Mouse (Mus musculus) hindbrain, embryonic 10.5 days (tissue): Measurements from ENCODE around the gene Ankrd33b. TPM values are rescaled to one million over a fixed set of nuclear protein-coding genes. Genes with fewer than 3 reads are reported as not detected.

Source experiments
- DNase-seq: peaks from one replicate; pipeline ENCODE4 v3.0.0-alpha.2; 2017; ENCODE audit warnings: low spot score
- H3K27ac ChIP-seq: fragments of 300-500 bp; sonication (generic); 2 replicates; pipeline ENCODE4 v1.5.1; 2016; ENCODE audit warnings: mild to moderate bottlenecking, moderate library complexity
- H3K27me3 ChIP-seq: fragments of 300-500 bp; sonication (generic); 2 replicates; pipeline ENCODE4 v1.6.1; 2016; ENCODE audit warnings: mild to moderate bottlenecking; ENCODE audit not compliant: poor library complexity, insufficient read depth, severe bottlenecking
- H3K36me3 ChIP-seq: fragments of 300-500 bp; sonication (generic); 2 replicates; pipeline ENCODE4 v1.6.1; 2016; ENCODE audit warnings: mild to moderate bottlenecking, moderate library complexity
- H3K4me1 ChIP-seq: fragments of 300-500 bp; sonication (generic); replicated peaks from 2 replicates; pipeline ENCODE4 v1.6.1; 2016; ENCODE audit warnings: mild to moderate bottlenecking
- H3K4me3 ChIP-seq: fragments of 300-500 bp; sonication (generic); 2 replicates; pipeline ENCODE4 v1.5.1; 2016; ENCODE audit warnings: mild to moderate bottlenecking, moderate library complexity
- H3K9me3 ChIP-seq: fragments of 300-500 bp; sonication (generic); 2 replicates; pipeline ENCODE4 v1.6.1; 2016; ENCODE audit warnings: mild to moderate bottlenecking, moderate library complexity
- WGBS: fragments of 180-500 bp; shearing (Covaris S2); methylation state at CpG from one replicate; pipeline ENCODE4 v1.1.7; 2016; 5-methylcytosine and 5-hydroxymethylcytosine counted together
- polyA plus RNA-seq: library from polyadenylated mRNA; unstranded; fragments of >200 nt; fragmentation: Nextera tagmentation; extraction: Ambion mirVana; gene quantifications from 2 replicates; pipeline ENCODE4 v1.2.1, GENCODE M21; 2016

Gene Ankrd33b
- polyA plus RNA-seq, 1 experiment from 2014 or later, result 0.39 TPM

DNA sequence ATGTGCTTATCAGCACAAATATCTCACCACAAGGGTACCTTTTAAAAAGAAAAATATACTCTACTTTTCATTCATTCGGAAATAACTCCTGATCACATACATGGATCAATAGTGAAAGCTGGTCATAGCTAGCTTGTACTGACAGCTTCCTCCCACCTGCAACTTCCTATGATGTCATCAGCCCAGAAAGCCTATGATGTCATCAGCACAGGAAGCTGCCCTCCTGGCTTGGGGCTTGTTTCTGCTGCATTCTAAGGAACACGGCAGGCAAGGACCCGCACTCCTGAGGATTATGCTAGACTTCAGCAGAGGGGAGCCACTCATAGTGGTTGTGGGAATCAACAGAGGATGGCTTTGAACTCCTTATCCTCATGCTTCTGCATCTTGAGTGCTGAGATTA lies 63.2 kb downstream of the Ankrd33b start:
- Histone ChIP-seq H3K27me3 (peaks cover 3% of the 10 kb centered on the region; the same call in 1 of the 2 replicates), H3K36me3 (no peaks in the 10 kb centered on the region), H3K27ac (no peak overlapping the region), H3K9me3 (no peaks in the 10 kb centered on the region), H3K4me1 (no peaks in the 10 kb centered on the region), H3K4me3 (no peak overlapping the region)
- 87% methylated on average over 3 of the region's 3 CpGs for WGBS
- DNase-seq, result no peak

DNA sequence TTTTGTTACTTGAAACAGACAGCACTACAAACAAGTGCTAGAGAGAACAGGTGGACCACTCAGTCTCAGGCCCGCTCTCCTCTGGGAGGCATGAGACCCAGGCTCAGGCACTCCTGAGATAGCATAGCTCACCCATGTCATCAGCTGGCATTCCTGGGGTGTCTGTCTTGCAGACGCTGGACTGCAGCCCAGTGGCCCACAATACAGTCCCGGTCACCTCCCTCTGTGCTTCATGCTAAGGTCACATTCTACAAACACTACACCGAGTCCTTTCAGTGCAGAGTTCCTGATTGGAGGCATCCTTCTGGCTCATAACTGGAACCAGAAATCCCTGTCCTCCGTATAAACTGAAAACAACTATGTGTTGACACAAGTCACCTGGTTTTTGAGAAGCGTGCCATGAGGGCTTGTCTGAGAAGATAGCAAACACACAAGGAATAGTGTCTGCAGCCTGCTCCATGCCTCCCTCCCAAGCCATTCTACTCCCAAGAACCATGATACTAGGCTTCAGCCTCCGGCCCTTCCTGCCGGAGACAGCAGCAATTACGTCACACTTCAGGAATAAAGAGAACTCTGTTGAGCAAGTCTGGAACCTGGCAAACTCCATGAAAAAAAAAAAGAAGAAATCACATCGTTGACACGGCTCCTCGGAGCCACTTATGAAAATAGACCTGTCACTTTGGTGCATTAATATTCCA lies 65.1 kb downstream of the Ankrd33b start:
- WGBS, result 70% methylated on average over 12 of the region's 12 CpGs
- H3K36me3 ChIP-seq, result no peaks in the 10 kb centered on the region
- H3K27me3 ChIP-seq, result peaks cover 21% of the 10 kb centered on the region
- H3K4me1 ChIP-seq, result peaks cover 7% of the 10 kb centered on the region
- H3K9me3 ChIP-seq, result no peaks in the 10 kb centered on the region
- H3K4me3 ChIP-seq, result no peak overlapping the region
- no peak overlapping the region for H3K27ac ChIP-seq
- DNase-seq, result no peak

DNA sequence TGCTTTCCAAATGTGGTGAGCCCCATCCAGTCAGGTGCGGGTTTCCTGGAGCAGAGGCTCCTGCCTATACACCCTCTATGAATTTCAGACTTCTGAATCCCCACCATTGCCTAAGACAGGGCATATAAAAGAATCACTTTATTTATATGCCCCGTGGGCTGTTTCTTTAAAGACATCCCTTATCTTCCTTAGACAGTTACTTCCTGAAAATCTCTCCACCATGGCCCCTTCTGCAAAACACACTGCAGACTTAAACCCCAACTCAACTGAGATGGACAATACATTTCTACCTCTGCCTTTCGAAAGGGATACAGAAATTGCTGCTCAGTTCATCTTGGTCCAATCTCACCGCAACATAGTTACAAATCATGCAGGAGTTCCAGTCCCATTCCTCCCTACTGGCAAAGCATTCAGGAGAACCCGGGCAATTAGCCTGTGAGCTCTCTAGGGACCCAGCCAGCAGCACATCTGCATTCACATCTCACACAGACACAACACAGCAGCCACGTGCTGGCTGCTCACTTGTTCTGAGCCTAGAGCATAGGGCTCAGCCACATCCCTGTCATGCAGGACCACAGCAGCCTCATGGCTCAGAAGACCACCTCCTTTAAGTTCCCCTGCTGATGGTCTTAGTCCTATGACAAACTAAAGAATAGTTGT lies 68.1 kb downstream of the Ankrd33b start:
- no peak overlapping the region for H3K27ac ChIP-seq
- peaks cover 18% of the 10 kb centered on the region for H3K4me1 ChIP-seq
- DNase-seq, result no peak
- H3K4me3 ChIP-seq, result no peak overlapping the region
- peaks cover 46% of the 10 kb centered on the region for H3K27me3 ChIP-seq
- H3K36me3 ChIP-seq, result no peaks in the 10 kb centered on the region
- 71% methylated on average over 6 of the region's 6 CpGs for WGBS
- H3K9me3 ChIP-seq, result no peaks in the 10 kb centered on the region

DNA sequence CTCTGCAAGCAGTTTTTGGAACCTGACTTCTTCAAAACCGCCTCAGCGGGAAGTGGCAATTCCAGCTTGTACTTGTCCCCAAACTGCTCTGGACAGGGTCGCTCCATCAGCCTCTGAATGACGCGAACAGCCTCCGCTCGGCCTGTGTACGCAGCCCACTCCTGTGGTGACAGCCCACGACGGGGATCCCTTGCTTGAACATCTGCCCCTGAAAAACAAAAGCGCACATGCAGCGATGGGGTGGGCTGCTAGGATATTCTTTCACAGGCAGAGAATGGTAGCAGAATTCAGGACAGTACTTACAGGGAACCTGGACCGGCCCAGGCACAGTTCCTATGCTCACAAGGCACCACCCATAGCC lies 69.8 kb downstream of the Ankrd33b start:
- 14% methylated on average over 13 of the region's 13 CpGs for WGBS
- Histone ChIP-seq H3K4me3 (peak overlapping the region; percentile 46), H3K27ac (no peak overlapping the region), H3K9me3 (no peaks in the 10 kb centered on the region), H3K36me3 (no peaks in the 10 kb centered on the region), H3K4me1 (peaks cover 27% of the 10 kb centered on the region), H3K27me3 (peaks cover 46% of the 10 kb centered on the region)
- no peak for DNase-seq

DNA sequence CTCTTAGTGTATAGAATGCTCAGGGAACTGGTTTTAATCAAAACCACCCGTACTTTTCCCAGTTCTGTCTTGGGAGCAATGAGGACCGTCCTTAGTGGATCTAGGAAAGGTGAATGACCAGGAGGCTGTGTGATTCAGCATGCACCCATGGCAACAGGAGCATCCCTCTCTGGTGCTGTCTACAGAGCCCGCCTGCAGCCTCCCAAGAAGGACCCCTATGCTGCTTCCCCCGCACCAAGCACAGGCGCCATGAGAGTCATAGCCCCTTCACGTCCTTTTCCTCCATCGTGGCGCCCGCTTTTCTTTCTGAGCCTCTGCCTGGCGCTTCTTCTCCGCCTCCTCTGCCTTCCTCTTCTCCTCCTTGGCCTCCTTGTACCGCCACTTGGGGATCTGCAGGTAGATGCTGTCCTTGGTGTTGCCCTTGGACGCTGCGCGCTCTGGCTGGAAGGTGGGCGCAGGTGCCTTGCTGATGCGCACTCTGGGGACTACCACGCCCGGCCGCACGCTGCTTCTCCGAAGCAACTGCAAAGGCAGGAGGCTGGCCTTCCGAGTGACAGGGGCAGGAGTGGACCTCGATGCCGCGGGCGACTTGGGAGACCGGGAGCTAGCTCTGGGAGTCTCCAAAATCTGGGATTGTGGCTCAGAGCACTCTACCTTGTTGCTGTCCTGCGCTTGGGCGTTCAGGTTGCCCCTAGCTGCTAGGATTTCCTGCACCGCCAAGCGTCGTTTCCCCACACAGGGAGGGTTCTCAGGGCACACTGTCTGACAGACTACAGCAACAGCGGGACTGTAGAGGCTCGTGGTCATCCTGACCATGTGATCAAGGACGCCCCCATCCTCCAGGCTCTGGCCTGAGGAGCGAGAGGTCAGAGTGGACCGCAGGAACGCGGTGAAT lies 70.4 kb downstream of the Ankrd33b start:
- H3K36me3 ChIP-seq, result no peaks in the 10 kb centered on the region

DNA sequence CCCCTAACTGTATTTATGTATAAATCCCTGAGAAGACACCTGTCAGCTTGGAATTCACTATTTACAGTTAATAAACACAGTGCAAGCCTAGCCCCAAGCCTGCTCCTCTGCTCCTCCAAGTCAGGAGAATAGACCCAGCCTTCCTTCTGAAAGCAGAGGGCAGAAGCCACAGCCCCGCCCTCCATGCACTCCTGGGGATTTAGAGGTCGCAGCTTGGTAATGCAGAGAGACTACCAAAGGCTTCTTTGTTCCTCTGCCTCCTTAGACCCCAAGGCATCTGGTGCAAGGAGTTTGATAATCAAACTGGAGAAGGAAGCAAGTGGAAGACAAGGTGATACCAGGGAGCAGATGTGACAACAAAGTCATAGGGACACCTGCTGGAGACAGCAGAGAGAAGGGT lies 73.2 kb downstream of the Ankrd33b start:
- no peak overlapping the region for H3K27ac ChIP-seq
- H3K9me3 ChIP-seq, result no peaks in the 10 kb centered on the region
- peaks cover 43% of the 10 kb centered on the region for H3K27me3 ChIP-seq
- no peak for DNase-seq
- WGBS, result 4% methylated on average over 2 of the region's 2 CpGs
- peaks cover 32% of the 10 kb centered on the region for H3K4me1 ChIP-seq
- H3K4me3 ChIP-seq, result no peak overlapping the region
- no peaks in the 10 kb centered on the region for H3K36me3 ChIP-seq

More for the DNA sequence above, 70.4 kb downstream of the Ankrd33b start:
- H3K27ac ChIP-seq, result 0 out of 2 replicates have a peak overlapping the region, but pooled peaks have one; percentile 2
- 6% methylated on average over 40 of the region's 40 CpGs for WGBS
- H3K9me3 ChIP-seq, result no peaks in the 10 kb centered on the region
- peaks cover 46% of the 10 kb centered on the region for H3K27me3 ChIP-seq
- peak; percentile 31 for DNase-seq
- H3K4me3 ChIP-seq, result peak overlapping the region; percentile 46
- H3K4me1 ChIP-seq, result peaks cover 32% of the 10 kb centered on the region

DNA sequence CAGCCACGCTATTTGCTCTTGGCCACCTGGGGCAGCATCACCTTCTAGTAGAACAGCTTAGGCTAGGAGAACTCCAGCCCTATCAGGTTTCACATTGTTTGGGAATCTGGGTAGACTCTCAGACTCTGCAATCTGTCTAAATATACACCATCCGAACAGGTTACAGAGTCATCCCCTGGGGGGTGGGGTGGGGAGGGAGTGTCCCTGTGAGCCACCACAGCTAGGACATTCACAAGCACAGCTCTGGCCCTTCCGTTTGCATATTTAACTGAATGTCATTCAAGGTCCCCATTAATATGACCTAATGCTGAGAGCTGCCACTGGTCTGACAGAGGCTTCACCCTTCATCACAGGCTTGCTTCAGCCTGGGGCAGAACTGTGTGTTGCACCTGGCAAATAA lies 74.9 kb downstream of the Ankrd33b start:
- Histone ChIP-seq H3K4me1 (peaks cover 27% of the 10 kb centered on the region), H3K27me3 (peaks cover 27% of the 10 kb centered on the region), H3K36me3 (no peaks in the 10 kb centered on the region), H3K27ac (no peak overlapping the region), H3K9me3 (no peaks in the 10 kb centered on the region), H3K4me3 (no peak overlapping the region)
- WGBS, result 37% methylated on average over 3 of the region's 3 CpGs
- no peak for DNase-seq

DNA sequence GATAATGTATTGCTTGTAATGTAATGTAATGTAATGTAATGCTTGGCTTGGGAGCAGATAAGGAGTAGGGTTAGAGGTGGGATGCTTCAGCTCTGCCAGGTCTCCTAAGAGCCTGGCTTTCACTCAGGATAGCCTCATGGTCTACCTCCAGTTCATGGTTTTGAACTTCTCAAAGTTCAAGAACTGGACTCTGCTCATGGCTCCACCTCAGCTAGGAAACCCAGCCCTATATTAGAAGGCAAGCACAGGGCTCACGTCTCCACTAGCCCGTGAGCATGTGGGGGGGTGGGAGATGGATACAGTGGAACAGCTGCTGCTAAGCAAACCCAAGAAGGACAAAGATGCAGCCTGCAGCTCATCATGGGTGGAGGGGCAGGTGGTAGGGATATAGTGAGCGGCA lies 81.8 kb downstream of the Ankrd33b start:
- Histone ChIP-seq H3K4me1 (peaks cover 4% of the 10 kb centered on the region; the same call in 1 of the 2 replicates), H3K4me3 (no peak overlapping the region)
- WGBS, result 89% methylated on average over 3 of the region's 3 CpGs

DNA sequence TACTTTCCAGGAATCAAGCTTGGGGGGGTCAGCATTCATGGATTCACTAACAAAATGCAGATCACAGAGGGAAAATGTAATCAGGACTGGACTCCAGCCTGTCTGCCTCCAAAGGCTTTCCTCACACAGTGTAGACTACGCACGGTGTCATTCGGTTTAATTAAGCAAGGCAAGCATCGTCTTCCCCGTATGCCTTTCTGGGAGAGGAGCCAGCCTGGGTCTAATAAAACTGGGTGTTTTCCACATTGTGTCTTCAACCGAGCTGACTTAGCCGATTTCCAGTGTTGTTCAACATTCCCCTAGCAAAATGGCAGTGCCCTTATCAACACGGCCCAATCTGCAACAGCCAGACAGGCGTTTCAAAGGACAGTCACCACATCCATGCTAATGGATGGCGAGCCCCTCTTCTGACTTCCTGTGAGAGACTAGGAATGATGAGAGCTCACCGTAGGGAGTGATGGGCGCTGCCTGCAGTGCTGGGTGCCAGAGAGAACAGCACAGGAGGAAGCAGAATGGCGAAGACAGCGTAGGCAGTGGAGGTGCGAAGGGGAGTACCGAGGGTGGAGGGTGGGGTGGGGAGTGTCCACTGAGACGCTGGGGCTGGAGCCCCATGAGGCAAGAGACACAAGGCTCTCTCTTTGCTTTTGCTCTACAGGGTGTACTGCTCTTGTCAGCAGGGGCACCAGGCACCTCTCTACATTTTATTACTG lies 82.4 kb downstream of the Ankrd33b start:
- H3K9me3 ChIP-seq, result no peaks in the 10 kb centered on the region
- H3K27ac ChIP-seq, result no peak overlapping the region
- H3K27me3 ChIP-seq, result no peaks in the 10 kb centered on the region
- DNase-seq, result no peak
- peaks cover 4% of the 10 kb centered on the region; the same call in 1 of the 2 replicates for H3K4me1 ChIP-seq
- 86% methylated on average over 17 of the region's 17 CpGs for WGBS
- H3K36me3 ChIP-seq, result no peaks in the 10 kb centered on the region
- H3K4me3 ChIP-seq, result no peak overlapping the region

More for the DNA sequence above, 81.8 kb downstream of the Ankrd33b start:
- Histone ChIP-seq H3K27me3 (no peaks in the 10 kb centered on the region), H3K27ac (no peak overlapping the region), H3K9me3 (no peaks in the 10 kb centered on the region), H3K36me3 (no peaks in the 10 kb centered on the region)
- no peak for DNase-seq

DNA sequence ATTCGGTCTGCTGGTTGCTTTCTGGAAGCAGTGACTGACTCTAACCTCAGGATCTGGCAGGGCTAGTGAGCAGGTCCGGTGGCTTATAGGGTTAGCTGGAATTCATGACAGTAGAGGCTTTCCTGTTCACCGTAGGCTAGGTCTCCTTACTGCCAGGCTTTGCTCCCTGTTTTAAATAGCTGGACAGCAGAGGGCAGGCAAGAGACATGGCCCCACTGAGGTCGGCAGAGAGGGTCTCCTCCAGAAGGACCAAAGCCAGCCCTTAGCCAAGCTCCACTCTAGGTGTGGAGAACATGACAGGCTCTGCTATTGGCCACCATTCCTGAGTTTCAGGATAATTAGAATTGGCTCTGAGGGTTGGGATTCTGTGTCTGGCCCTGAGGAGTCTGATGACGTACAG lies 83.4 kb downstream of the Ankrd33b start:
- WGBS, result 71% methylated on average over 5 of the region's 5 CpGs
- Histone ChIP-seq H3K4me3 (no peak overlapping the region), H3K27ac (no peak overlapping the region), H3K4me1 (peaks cover 4% of the 10 kb centered on the region; the same call in 1 of the 2 replicates), H3K9me3 (no peaks in the 10 kb centered on the region), H3K27me3 (no peaks in the 10 kb centered on the region), H3K36me3 (no peaks in the 10 kb centered on the region)
- DNase-seq, result no peak

DNA sequence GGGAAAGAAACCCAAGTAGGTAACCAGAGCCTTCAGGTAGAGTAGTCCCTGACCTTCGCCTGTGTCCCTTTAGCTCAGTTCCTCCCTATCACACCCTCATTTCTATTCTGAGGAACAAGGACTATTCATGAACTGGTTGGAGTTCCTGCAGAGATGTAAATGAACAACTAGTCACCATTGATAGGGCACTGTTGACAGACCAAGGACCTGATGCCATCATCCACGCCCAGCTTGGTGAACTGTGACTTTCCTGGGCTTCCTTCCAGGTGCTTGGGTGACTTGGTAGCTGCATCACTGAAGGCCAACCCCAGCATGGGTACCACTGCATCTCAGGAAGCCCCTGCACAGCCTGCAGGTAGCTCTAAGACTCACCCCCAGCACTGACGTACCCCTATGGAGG lies 85.2 kb downstream of the Ankrd33b start:
- H3K27ac ChIP-seq, result no peak overlapping the region
- no peaks in the 10 kb centered on the region for H3K27me3 ChIP-seq
- WGBS, result 76% methylated on average over 3 of the region's 3 CpGs
- no peak for DNase-seq
- H3K9me3 ChIP-seq, result no peaks in the 10 kb centered on the region
- no peak overlapping the region for H3K4me3 ChIP-seq
- H3K4me1 ChIP-seq, result peaks cover 4% of the 10 kb centered on the region
- no peaks in the 10 kb centered on the region for H3K36me3 ChIP-seq

DNA sequence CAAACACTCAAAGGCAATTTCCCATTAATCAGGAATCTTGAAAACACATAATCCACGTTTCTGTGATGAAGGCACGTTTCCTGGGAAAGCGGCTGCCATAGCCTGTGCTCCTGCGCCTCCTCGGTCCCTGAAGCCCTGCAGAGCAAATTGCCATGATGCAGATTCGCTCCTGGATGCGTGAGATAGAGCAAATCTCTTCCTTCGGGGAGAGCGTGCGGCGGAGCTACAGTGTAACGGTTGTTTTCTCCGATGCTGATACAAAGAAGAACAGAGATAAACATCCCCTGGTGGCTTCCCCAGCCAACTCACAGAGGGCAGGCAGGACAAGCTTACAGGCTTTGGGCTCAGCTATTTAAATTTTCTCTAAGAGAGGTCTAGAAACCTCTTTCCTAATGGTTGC lies 85.7 kb downstream of the Ankrd33b start:
- H3K27ac ChIP-seq, result no peak overlapping the region
- no peaks in the 10 kb centered on the region for H3K9me3 ChIP-seq
- no peaks in the 10 kb centered on the region for H3K36me3 ChIP-seq
- WGBS, result 79% methylated on average over 13 of the region's 13 CpGs
- no peaks in the 10 kb centered on the region for H3K27me3 ChIP-seq
- H3K4me1 ChIP-seq, result peaks cover 4% of the 10 kb centered on the region
- DNase-seq, result no peak
- no peak overlapping the region for H3K4me3 ChIP-seq
